Comparison of ENCODE assay signal across 14 mouse cellular contexts in genomic region chr2:117950431-117951336, GRCm38 (mm10).
DNase-seq lines count a peak whose midpoint lies in the region; ATAC-seq and TF ChIP-seq lines count a peak whose summit lies in the region.
"Had no signal": no experiment of that assay in that cellular context is flagged by ENCODE, and none has a peak within 500 bp of the region (broad histone marks: within the 10 kb centered on the region; RNA-seq: fewer than 3 reads in every experiment).

No protein-coding gene starts in this region.

- H3K36me3 ChIP-seq in embryonic facial prominence, embryonic 11.5 days (replicated peaks; ENCODE audit: control insufficient read depth, insufficient read depth, low read depth, low read length): no peaks in the 10 kb centered on the region
- no peaks in the 10 kb centered on the region for H3K36me3 ChIP-seq in embryonic facial prominence, embryonic 10.5 days (replicated peaks)
- no peaks in the 10 kb centered on the region for H3K36me3 ChIP-seq in myocyte (ENCODE audit: control insufficient read depth, insufficient read depth)
- no peaks in the 10 kb centered on the region for H3K36me3 ChIP-seq in midbrain, embryonic 11.5 days (ENCODE audit: control insufficient read depth, insufficient read depth, low read length)
- H3K36me3 ChIP-seq: kidney, embryonic 15.5 days; midbrain, embryonic 12.5 days had no signal

- peak; percentile 55 for DNase-seq in embryonic facial prominence, embryonic 11.5 days (ENCODE audit: low spot score)
- no peak for DNase-seq in embryonic facial prominence, embryonic 10.5 days (ENCODE audit: low spot score)
- DNase-seq in adrenal gland, postnatal 25 days: peak; percentile 33
- no peak for DNase-seq in urinary bladder, postnatal 14 days (ENCODE audit: low spot score)
- no peak for DNase-seq in midbrain, embryonic 11.5 days (ENCODE audit: low spot score, missing footprints)
- no peak for DNase-seq in kidney, adult 11 months
- DNase-seq: cerebellum, adult 18-20 months; lung, postnatal 14 days had no signal

- no peak for TF ChIP-seq CTCF in embryonic fibroblast, embryonic 13.5 days (IDR thresholded peaks at IDR 0.05; ENCODE audit: borderline replicate concordance, insufficient read depth, low read length)

- no peaks in the 10 kb centered on the region for H3K27me3 ChIP-seq in embryonic facial prominence, embryonic 11.5 days (ENCODE audit: control insufficient read depth, insufficient read depth, low read length)
- H3K27me3 ChIP-seq in embryonic facial prominence, embryonic 10.5 days (replicated peaks; ENCODE audit: low read depth, poor library complexity, severe bottlenecking): no peaks in the 10 kb centered on the region
- no peaks in the 10 kb centered on the region for H3K27me3 ChIP-seq in myocyte (ENCODE audit: control insufficient read depth, insufficient read depth, insufficient read length)
- no peaks in the 10 kb centered on the region for H3K27me3 ChIP-seq in midbrain, embryonic 11.5 days (ENCODE audit: control insufficient read depth, insufficient read depth, low read length)
- H3K27me3 ChIP-seq: kidney, embryonic 15.5 days; midbrain, embryonic 12.5 days had no signal

- no peak for TF ChIP-seq POLR2A in embryonic fibroblast, embryonic 13.5 days (IDR thresholded peaks at IDR 0.05; ENCODE audit: low read depth, low read length)
- no peak for TF ChIP-seq POLR2A in myocyte (IDR thresholded peaks at IDR 0.05; ENCODE audit: insufficient read length, low read depth)

- H3K4me1 ChIP-seq in embryonic facial prominence, embryonic 11.5 days (ENCODE audit: control insufficient read depth, insufficient read depth, low read length): no peaks in the 10 kb centered on the region
- H3K4me1 ChIP-seq in embryonic facial prominence, embryonic 10.5 days: peaks cover 8% of the 10 kb centered on the region
- peaks cover 12% of the 10 kb centered on the region for H3K4me1 ChIP-seq in embryonic fibroblast, embryonic 13.5 days (ENCODE audit: control insufficient read depth, insufficient read depth, low read length)
- H3K4me1 ChIP-seq in midbrain, embryonic 11.5 days (ENCODE audit: control insufficient read depth, insufficient read depth, low read length): no peaks in the 10 kb centered on the region
- H3K4me1 ChIP-seq: kidney, embryonic 15.5 days; midbrain, embryonic 12.5 days had no signal

- no peak overlapping the region for H3K4me3 ChIP-seq in embryonic facial prominence, embryonic 11.5 days (ENCODE audit: low read depth, low read length)
- H3K4me3 ChIP-seq in embryonic facial prominence, embryonic 10.5 days: no peak overlapping the region
- no peak overlapping the region for H3K4me3 ChIP-seq in embryonic fibroblast, embryonic 13.5 days (ENCODE audit: insufficient read depth, low read length)
- no peak overlapping the region for H3K4me3 ChIP-seq in myocyte
- H3K4me3 ChIP-seq in midbrain, embryonic 11.5 days (ENCODE audit: low read depth, low read length): no peak overlapping the region
- H3K4me3 ChIP-seq: kidney, embryonic 15.5 days; midbrain, embryonic 12.5 days had no signal

- WGBS in embryonic facial prominence, embryonic 11.5 days: 56% methylated on average over 5 of the region's 5 CpGs
- 55% methylated on average over 5 of the region's 5 CpGs for WGBS in embryonic facial prominence, embryonic 10.5 days
- WGBS in midbrain, embryonic 11.5 days: 73% methylated on average over 5 of the region's 5 CpGs

- no peaks in the 10 kb centered on the region for H3K79me2 ChIP-seq in myocyte (ENCODE audit: control insufficient read depth, insufficient read depth)

- no peak overlapping the region for H3K27ac ChIP-seq in embryonic facial prominence, embryonic 11.5 days (replicated peaks; ENCODE audit: low read depth, low read length)
- no peak overlapping the region for H3K27ac ChIP-seq in embryonic facial prominence, embryonic 10.5 days (replicated peaks)
- peak overlapping the region; percentile 92 for H3K27ac ChIP-seq in embryonic fibroblast, embryonic 13.5 days (ENCODE audit: insufficient read depth, low read length)
- H3K27ac ChIP-seq in midbrain, embryonic 11.5 days (ENCODE audit: low read depth, low read length): no peak overlapping the region
- H3K27ac ChIP-seq: kidney, embryonic 15.5 days; liver, embryonic 14.5 days; midbrain, embryonic 12.5 days had no signal

- no peak overlapping the region for H3K4me2 ChIP-seq in embryonic facial prominence, embryonic 11.5 days (ENCODE audit: low read depth, low read length)
- H3K4me2 ChIP-seq in myocyte (ENCODE audit: low read depth): peak overlapping the region; percentile 71
- no peak overlapping the region for H3K4me2 ChIP-seq in midbrain, embryonic 11.5 days
- H3K4me2 ChIP-seq: kidney, embryonic 15.5 days; midbrain, embryonic 12.5 days had no signal

- no peak; the same call in 1 of the 2 replicates for ATAC-seq in embryonic facial prominence, embryonic 11.5 days (replicated peaks; ENCODE audit: insufficient number of reproducible peaks, low FRiP score, low TSS enrichment, low read depth)
- no peak for ATAC-seq in midbrain, embryonic 11.5 days (ENCODE audit: low FRiP score)
- ATAC-seq: inflammation-experienced regulatory T-cells, adult 6 months had no signal

- no peak overlapping the region for H3ac ChIP-seq in myocyte (ENCODE audit: control insufficient read depth, insufficient read length)

- H3K9me3 ChIP-seq in embryonic facial prominence, embryonic 11.5 days (replicated peaks; ENCODE audit: control insufficient read depth, low read length): no peaks in the 10 kb centered on the region
- no peaks in the 10 kb centered on the region for H3K9me3 ChIP-seq in embryonic facial prominence, embryonic 10.5 days
- H3K9me3 ChIP-seq in midbrain, embryonic 11.5 days (ENCODE audit: control insufficient read depth, low read length): no peaks in the 10 kb centered on the region
- H3K9me3 ChIP-seq: kidney, embryonic 15.5 days; midbrain, embryonic 12.5 days had no signal

- no peak overlapping the region for H3K9ac ChIP-seq in embryonic facial prominence, embryonic 11.5 days (replicated peaks; ENCODE audit: low read length)
- no peak overlapping the region for H3K9ac ChIP-seq in midbrain, embryonic 11.5 days (ENCODE audit: low read length)
- H3K9ac ChIP-seq: kidney, embryonic 15.5 days; liver, embryonic 14.5 days; midbrain, embryonic 12.5 days had no signal

TF ChIP-seq in myocyte, 11 proteins besides CTCF, POLR2A, EP300 and RAD21:
- TF ChIP-seq MYOG (IDR thresholded peaks at IDR 0.05; ENCODE audit: control insufficient read depth in 1 of 3, insufficient read depth in 1 of 3, insufficient read length in 2 of 3, low read depth in 2 of 3): no peak
- TF ChIP-seq POLR2AphosphoS2 (IDR thresholded peaks at IDR 0.05; ENCODE audit: insufficient read length, low read depth): no peak
- TF ChIP-seq TCF12 (IDR thresholded peaks at IDR 0.05; ENCODE audit: insufficient read depth, poor library complexity, severe bottlenecking): no peak
- TF ChIP-seq MYOD1 (IDR thresholded peaks at IDR 0.05; ENCODE audit: control insufficient read depth in 1 of 3, insufficient read length in 2 of 3, low read depth in 2 of 3): no peak
- TF ChIP-seq MAX (IDR thresholded peaks at IDR 0.05; ENCODE audit: low read depth): no peak
- TF ChIP-seq REST (IDR thresholded peaks at IDR 0.05; ENCODE audit: insufficient read depth, insufficient read length): no peak
- TF ChIP-seq USF1 (IDR thresholded peaks at IDR 0.05; ENCODE audit: low read depth): no peak
- TF ChIP-seq CEBPB (IDR thresholded peaks at IDR 0.05; ENCODE audit: insufficient read depth, poor library complexity, severe bottlenecking): no peak
- TF ChIP-seq TCF3 (IDR thresholded peaks at IDR 0.05; ENCODE audit: insufficient read length, low read depth): no peak
- no peak for TF ChIP-seq E2F4 (IDR thresholded peaks at IDR 0.05; ENCODE audit: insufficient read depth)
- no peak for TF ChIP-seq SRF (IDR thresholded peaks at IDR 0.05; ENCODE audit: control insufficient read depth, insufficient read length, low read depth)

Comparison
In these comparisons a context has a peak if more than half of its experiments do, and no peak if none do; other contexts are left out.
1. DNase-seq: peak in embryonic facial prominence, embryonic 11.5 days (single experiment) and adrenal gland, postnatal 25 days (single experiment); none in embryonic facial prominence, embryonic 10.5 days (single experiment), urinary bladder, postnatal 14 days (single experiment), midbrain, embryonic 11.5 days (single experiment) and kidney, adult 11 months (single experiment).